Mouse (Mus musculus) intestine, embryonic 15.5 days (tissue): ENCODE results near the gene Arap1. TPM values are rescaled to one million over a fixed set of nuclear protein-coding genes. Genes with fewer than 3 reads are reported as not detected.

Experiments
- ATAC-seq: fragments of 200-750 bp; cut with Nextera tagmentation; 2 replicates; pipeline ENCODE4 v1.8.0; 2017; ENCODE audit warnings: moderate TSS enrichment, moderate library complexity
- H3K27ac ChIP-seq: fragments of 300-500 bp; sonication (generic); 2 replicates; pipeline ENCODE4 v1.5.1; 2015; ENCODE audit warnings: mild to moderate bottlenecking, inconsistent platforms
- H3K27me3 ChIP-seq: fragments of 300-500 bp; sonication (generic); replicated peaks from 2 replicates; pipeline ENCODE4 v1.6.1; 2015; ENCODE audit warnings: inconsistent platforms
- H3K36me3 ChIP-seq: fragments of 300-500 bp; sonication (generic); 2 replicates; pipeline ENCODE4 v1.6.1; 2015; ENCODE audit warnings: inconsistent platforms
- H3K4me1 ChIP-seq: fragments of 300-500 bp; sonication (generic); replicated peaks from 2 replicates; pipeline ENCODE4 v1.6.1; 2015; ENCODE audit warnings: inconsistent platforms
- H3K4me2 ChIP-seq: fragments of 300-500 bp; sonication (generic); replicated peaks from 2 replicates; pipeline ENCODE4 v1.6.1; 2015; ENCODE audit warnings: mild to moderate bottlenecking, inconsistent platforms
- H3K4me3 ChIP-seq: fragments of 300-500 bp; sonication (generic); replicated peaks from 2 replicates; pipeline ENCODE4 v1.5.1; 2015; ENCODE audit warnings: inconsistent platforms
- H3K9ac ChIP-seq: fragments of 300-500 bp; sonication (generic); 2 replicates; pipeline ENCODE4 v1.6.1; 2015; ENCODE audit warnings: inconsistent platforms
- H3K9me3 ChIP-seq: fragments of 300-500 bp; sonication (generic); 2 replicates; pipeline ENCODE4 v1.6.1; 2016; ENCODE audit warnings: inconsistent platforms
- WGBS: fragments of 180-500 bp; shearing (Covaris S2); methylation state at CpG from one replicate; pipeline ENCODE4 v1.1.7; 2015; 5-methylcytosine and 5-hydroxymethylcytosine counted together
- polyA plus RNA-seq: library from polyadenylated mRNA; unstranded; fragments of >200 nt; fragmentation: Nextera tagmentation; extraction: Ambion mirVana; gene quantifications from 2 replicates; pipeline ENCODE4 v1.2.1, GENCODE M21; 2015

The Arap1 gene
- polyA plus RNA-seq, 1 experiment from 2014 or later = 58.4 TPM

DNA sequence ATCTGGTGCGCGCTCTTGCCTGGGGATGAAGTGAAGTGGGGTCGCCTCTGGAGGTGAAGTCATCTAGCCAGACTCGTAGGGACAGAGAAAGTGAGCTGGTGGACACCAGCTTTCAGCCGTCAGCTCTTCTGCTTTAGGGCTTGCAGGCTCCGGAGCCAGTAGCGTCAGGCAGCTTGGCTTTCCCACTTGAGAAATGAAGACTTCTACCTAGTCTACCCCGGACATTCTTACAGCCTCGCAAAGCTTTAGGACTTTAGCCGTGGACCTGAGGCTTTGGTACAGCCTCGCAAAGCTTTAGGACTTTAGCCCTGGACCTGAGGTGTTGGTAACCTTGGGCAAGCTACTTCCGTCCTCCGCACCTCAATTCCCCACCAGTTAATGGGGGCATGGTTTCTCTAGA lies 445 bp downstream of the Arap1 start:
- peak overlapping the region; percentile 52 for H3K9ac ChIP-seq
- H3K4me3 ChIP-seq = peak overlapping the region; percentile 59
- H3K36me3 ChIP-seq = no peaks in the 10 kb centered on the region
- WGBS = 2% methylated on average over 13 of the region's 13 CpGs
- H3K9me3 ChIP-seq = no peaks in the 10 kb centered on the region
- H3K27ac ChIP-seq = peak overlapping the region; percentile 42; the same call in 1 of the 2 replicates
- peaks cover 17% of the 10 kb centered on the region for H3K4me1 ChIP-seq
- H3K4me2 ChIP-seq = peak overlapping the region; percentile 81
- peak; percentile 37 for ATAC-seq
- H3K27me3 ChIP-seq = no peaks in the 10 kb centered on the region

DNA sequence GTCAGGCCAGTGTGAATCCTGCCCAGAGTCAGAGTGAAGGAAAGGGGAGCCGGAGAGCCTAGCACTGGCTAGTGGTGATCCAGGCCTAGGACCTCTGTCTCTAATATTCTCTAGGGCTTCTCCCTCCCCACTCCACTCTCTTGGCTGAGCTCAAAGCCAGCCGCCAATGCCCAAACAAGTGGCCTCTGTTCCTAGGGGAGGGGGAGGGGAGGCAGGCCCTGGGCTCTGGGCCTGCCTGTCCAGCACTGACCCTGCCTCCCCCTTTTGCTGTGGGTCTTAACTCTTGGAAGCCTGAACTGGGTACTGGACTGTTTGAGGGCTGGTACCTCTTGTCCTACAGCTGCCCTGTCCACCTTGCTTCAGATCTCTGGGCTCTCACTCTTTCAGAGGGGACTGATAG lies 2.0 kb downstream of the Arap1 start:
- Histone ChIP-seq H3K9ac (no peak overlapping the region), H3K4me3 (no peak overlapping the region), H3K27ac (no peak overlapping the region), H3K36me3 (no peaks in the 10 kb centered on the region), H3K4me2 (0 out of 2 replicates have a peak overlapping the region, but pooled peaks have one; percentile 3), H3K27me3 (no peaks in the 10 kb centered on the region), H3K9me3 (no peaks in the 10 kb centered on the region), H3K4me1 (peaks cover 22% of the 10 kb centered on the region)
- WGBS = 39% methylated on average over 2 of the region's 2 CpGs
- ATAC-seq = no peak

- Histone ChIP-seq H3K9me3 (no peaks in the 10 kb centered on the region), H3K27me3 (no peaks in the 10 kb centered on the region), H3K4me2 (no peak overlapping the region), H3K4me3 (no peak overlapping the region), H3K4me1 (peaks cover 26% of the 10 kb centered on the region), H3K36me3 (no peaks in the 10 kb centered on the region), H3K9ac (no peak overlapping the region), H3K27ac (no peak overlapping the region)
- 83% methylated on average over 4 of the region's 4 CpGs for WGBS
- ATAC-seq = no peak
Measured at GRCm38 (mm10) chr7:101352404-101352803, 4.5 kb downstream of the Arap1 start.

DNA sequence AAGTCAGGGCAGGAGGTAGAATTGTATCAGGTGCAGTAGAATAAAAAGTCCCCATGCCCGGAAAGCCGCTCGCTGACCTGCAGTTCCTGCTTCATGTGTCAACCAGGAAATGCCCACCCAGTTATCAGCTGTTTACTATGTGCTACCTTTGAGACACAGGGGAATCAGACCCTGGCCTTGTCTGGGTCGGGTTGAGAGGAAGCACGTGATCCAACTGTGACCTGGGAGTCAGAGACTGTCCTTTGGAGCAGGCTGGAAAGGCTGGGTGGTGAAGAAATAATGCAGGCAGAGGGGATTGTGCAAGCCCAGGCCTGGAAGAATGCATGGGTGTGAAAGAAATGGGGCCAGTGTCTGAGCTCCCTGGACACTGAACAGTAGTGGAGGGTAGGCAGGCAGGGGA lies 6.6 kb downstream of the Arap1 start:
- no peak overlapping the region for H3K4me3 ChIP-seq
- no peaks in the 10 kb centered on the region for H3K27me3 ChIP-seq
- peaks cover 19% of the 10 kb centered on the region for H3K4me1 ChIP-seq
- peak; percentile 81 for ATAC-seq
- 44% methylated on average over 5 of the region's 5 CpGs for WGBS
- H3K9me3 ChIP-seq = no peaks in the 10 kb centered on the region
- H3K9ac ChIP-seq = no peak overlapping the region
- no peaks in the 10 kb centered on the region for H3K36me3 ChIP-seq
- 0 out of 2 replicates have a peak overlapping the region, but pooled peaks have one; percentile 10 for H3K4me2 ChIP-seq
- H3K27ac ChIP-seq = peak overlapping the region; percentile 63

DNA sequence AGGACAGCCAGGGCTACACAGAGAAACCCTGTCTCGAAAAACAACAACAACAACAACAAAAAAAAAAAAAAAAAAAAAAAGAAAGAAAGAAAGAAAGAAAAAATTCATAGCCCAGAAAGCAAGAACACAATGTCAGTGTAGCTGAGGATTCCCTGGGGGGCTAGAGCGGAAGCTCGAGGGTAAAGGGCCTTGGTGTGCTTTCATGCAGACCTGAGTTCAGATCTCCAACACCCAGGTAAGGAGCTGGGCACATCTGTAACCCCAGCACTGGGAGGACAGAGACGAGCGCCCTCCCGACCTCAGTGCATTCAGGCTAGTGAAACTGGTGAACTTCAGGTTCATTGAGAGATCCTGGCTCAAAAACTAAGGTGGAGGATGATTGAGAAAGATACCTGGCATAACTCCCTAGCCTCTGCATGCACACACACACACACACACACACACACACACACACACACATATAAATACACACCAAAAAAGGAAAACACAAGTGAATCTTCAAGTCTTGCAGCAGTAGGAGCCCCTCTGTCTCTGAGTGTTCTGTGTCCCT lies 7.8 kb downstream of the Arap1 start:
- WGBS = 92% methylated on average over 6 of the region's 6 CpGs
- H3K4me3 ChIP-seq = no peak overlapping the region
- H3K36me3 ChIP-seq = no peaks in the 10 kb centered on the region
- H3K9me3 ChIP-seq = no peaks in the 10 kb centered on the region
- H3K27me3 ChIP-seq = no peaks in the 10 kb centered on the region
- H3K4me1 ChIP-seq = peaks cover 16% of the 10 kb centered on the region
- no peak for ATAC-seq
- H3K4me2 ChIP-seq = no peak overlapping the region
- no peak overlapping the region for H3K27ac ChIP-seq
- H3K9ac ChIP-seq = no peak overlapping the region

GRCm38 (mm10) chr7:101356868-101357267 lies 9.0 kb downstream of the Arap1 start:
- no peaks in the 10 kb centered on the region for H3K36me3 ChIP-seq
- no peaks in the 10 kb centered on the region for H3K27me3 ChIP-seq
- ATAC-seq = no peak
- WGBS = 77% methylated on average over 3 of the region's 3 CpGs
- H3K4me2 ChIP-seq = no peak overlapping the region
- H3K27ac ChIP-seq = no peak overlapping the region
- H3K4me3 ChIP-seq = no peak overlapping the region
- no peak overlapping the region for H3K9ac ChIP-seq
- no peaks in the 10 kb centered on the region for H3K9me3 ChIP-seq
- H3K4me1 ChIP-seq = peaks cover 20% of the 10 kb centered on the region

GRCm38 (mm10) chr7:101360406-101360805 lies 12.5 kb downstream of the Arap1 start:
- H3K27ac ChIP-seq = no peak overlapping the region
- H3K4me1 ChIP-seq = peaks cover 18% of the 10 kb centered on the region
- H3K4me3 ChIP-seq = no peak overlapping the region
- 71% methylated on average over 3 of the region's 3 CpGs for WGBS
- no peak for ATAC-seq
- H3K36me3 ChIP-seq = no peaks in the 10 kb centered on the region
- H3K9me3 ChIP-seq = no peaks in the 10 kb centered on the region
- no peaks in the 10 kb centered on the region for H3K27me3 ChIP-seq
- H3K9ac ChIP-seq = no peak overlapping the region
- no peak overlapping the region for H3K4me2 ChIP-seq

- Histone ChIP-seq H3K4me2 (no peak overlapping the region), H3K27me3 (no peaks in the 10 kb centered on the region), H3K4me3 (no peak overlapping the region), H3K27ac (no peak overlapping the region), H3K4me1 (peaks cover 18% of the 10 kb centered on the region), H3K9me3 (no peaks in the 10 kb centered on the region), H3K36me3 (no peaks in the 10 kb centered on the region), H3K9ac (no peak overlapping the region)
- no peak for ATAC-seq
- 75% methylated on average over 4 of the region's 4 CpGs for WGBS
Measured at GRCm38 (mm10) chr7:101361021-101361420, 13.2 kb downstream of the Arap1 start.

- H3K9me3 ChIP-seq = no peaks in the 10 kb centered on the region
- peak; percentile 52 for ATAC-seq
- H3K4me3 ChIP-seq = no peak overlapping the region
- H3K27me3 ChIP-seq = no peaks in the 10 kb centered on the region
- WGBS = 40% methylated on average over 4 of the region's 4 CpGs
- H3K27ac ChIP-seq = no peak overlapping the region
- H3K9ac ChIP-seq = no peak overlapping the region
- H3K36me3 ChIP-seq = no peaks in the 10 kb centered on the region
- H3K4me1 ChIP-seq = peaks cover 18% of the 10 kb centered on the region
- H3K4me2 ChIP-seq = no peak overlapping the region; the same call in 1 of the 2 replicates
Measured at GRCm38 (mm10) chr7:101361767-101362166, 13.9 kb downstream of the Arap1 start.

- no peak for ATAC-seq
- H3K27me3 ChIP-seq = no peaks in the 10 kb centered on the region
- no peaks in the 10 kb centered on the region for H3K36me3 ChIP-seq
- no peak overlapping the region for H3K9ac ChIP-seq
- peaks cover 10% of the 10 kb centered on the region for H3K4me1 ChIP-seq
- WGBS = 72% methylated on average over 5 of the region's 5 CpGs
- H3K4me2 ChIP-seq = no peak overlapping the region
- H3K27ac ChIP-seq = no peak overlapping the region
- no peaks in the 10 kb centered on the region for H3K9me3 ChIP-seq
- no peak overlapping the region for H3K4me3 ChIP-seq
Measured at GRCm38 (mm10) chr7:101362791-101363191, 14.9 kb downstream of the Arap1 start.

- WGBS = 78% methylated on average over 5 of the region's 5 CpGs
- no peak overlapping the region for H3K4me2 ChIP-seq
- no peaks in the 10 kb centered on the region for H3K36me3 ChIP-seq
- H3K27me3 ChIP-seq = no peaks in the 10 kb centered on the region
- H3K4me1 ChIP-seq = peaks cover 10% of the 10 kb centered on the region
- ATAC-seq = no peak
- H3K27ac ChIP-seq = no peak overlapping the region
- no peak overlapping the region for H3K9ac ChIP-seq
- no peaks in the 10 kb centered on the region for H3K9me3 ChIP-seq
- no peak overlapping the region for H3K4me3 ChIP-seq
Measured at GRCm38 (mm10) chr7:101363914-101364313, 16.0 kb downstream of the Arap1 start.

DNA sequence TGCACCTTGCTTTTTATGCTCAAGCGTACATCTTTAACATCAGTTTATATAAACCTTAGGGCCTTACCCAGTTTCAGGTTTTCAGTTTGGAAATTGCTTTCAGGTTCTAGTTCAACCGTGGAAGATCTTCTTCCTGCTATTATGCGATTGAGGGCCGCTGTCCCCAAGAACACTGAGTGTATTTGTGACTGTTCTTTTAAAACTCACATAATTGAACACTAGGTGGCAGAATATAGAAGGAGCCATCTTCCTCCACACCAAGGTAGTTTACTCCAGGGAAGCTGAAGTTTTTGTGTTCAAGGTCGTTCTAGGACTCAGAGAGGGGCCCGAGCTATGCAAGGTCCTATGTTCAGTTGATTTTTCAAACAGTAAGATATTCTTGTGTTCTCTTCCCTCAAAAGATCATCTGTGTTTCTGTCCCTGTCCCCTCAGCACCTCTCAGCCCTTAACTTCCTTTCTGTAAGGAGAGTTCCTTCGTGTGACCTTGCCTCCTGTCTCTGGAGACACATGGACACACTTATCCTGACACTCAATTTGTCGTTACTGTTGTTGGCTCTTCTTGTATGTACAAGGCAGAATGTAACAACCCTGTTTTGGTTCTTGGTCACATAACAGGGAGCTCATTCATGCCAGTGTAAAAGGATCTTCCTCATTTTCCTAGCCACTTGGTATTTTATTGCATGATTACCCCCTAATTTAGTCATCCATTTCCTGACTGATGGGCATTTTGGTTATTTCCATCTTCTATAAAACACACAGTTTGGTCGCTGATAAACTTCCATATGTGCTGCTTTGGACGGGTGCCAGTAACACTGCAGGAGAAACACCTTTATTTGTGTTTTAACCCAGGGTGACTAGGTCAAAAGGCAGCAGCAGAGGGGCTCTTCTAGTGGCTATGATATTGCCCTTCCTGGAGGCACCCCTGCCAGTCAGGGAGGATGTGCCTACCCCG lies 20.3 kb downstream of the Arap1 start:
- H3K9me3 ChIP-seq = no peaks in the 10 kb centered on the region
- no peak overlapping the region for H3K4me2 ChIP-seq
- no peaks in the 10 kb centered on the region for H3K27me3 ChIP-seq
- WGBS = 51% methylated on average over 11 of the region's 11 CpGs
- ATAC-seq = peak; percentile 44
- 0 out of 2 replicates have a peak, but pooled peaks cover 4% of the 10 kb centered on the region for H3K4me1 ChIP-seq
- H3K36me3 ChIP-seq = no peaks in the 10 kb centered on the region
- no peak overlapping the region for H3K27ac ChIP-seq
- H3K9ac ChIP-seq = no peak overlapping the region
- no peak overlapping the region for H3K4me3 ChIP-seq
